Mouse (Mus musculus): ENCODE data around the gene Frrs1. TPM values are rescaled to one million over a fixed set of nuclear protein-coding genes. Genes with fewer than 3 reads are reported as not detected.

Frrs1 gene
- polyA plus RNA-seq, 2 experiments = 20.5 to 30.5 TPM

GRCm38 (mm10) chr3:116892872-116893271 lies 33.6 kb downstream of the Frrs1 start:
- H3K9ac ChIP-seq (replicated peaks) = no peak overlapping the region
- WGBS (ENCODE audit: insufficient replicate concordance) = 59% methylated on average over 9 of the region's 9 CpGs
- H3K36me3 ChIP-seq (replicated peaks; ENCODE audit: control insufficient read depth, insufficient read depth, low read depth) = peaks cover 81% of the 10 kb centered on the region
- no peak overlapping the region for H3K4me2 ChIP-seq (ENCODE audit: low read depth)
- peak in 2 of 3 experiments; percentile 12 to 14 for DNase-seq (ENCODE audit: low read depth in 3 of 3, low spot score in 3 of 3)
- H3K27ac ChIP-seq = no peak overlapping the region
- TF ChIP-seq CTCF (IDR thresholded peaks at IDR 0.05; ENCODE audit: low read depth) (no peak), EP300 (IDR thresholded peaks at IDR 0.05; ENCODE audit: low read depth) (no peak)
- no peaks in the 10 kb centered on the region for H3K27me3 ChIP-seq (ENCODE audit: control insufficient read depth, insufficient read depth, low read length)
- no peak overlapping the region for H3K4me3 ChIP-seq (ENCODE audit: insufficient read depth in 1 of 2, low read depth in 2 of 2, low read length in 2 of 2)
- no peaks in the 10 kb centered on the region for H3K4me1 ChIP-seq (replicated peaks; ENCODE audit: control insufficient read depth in 2 of 2, insufficient read depth in 2 of 2, low read length in 1 of 2)
- H3K9me3 ChIP-seq (ENCODE audit: control insufficient read depth, low read length) = no peaks in the 10 kb centered on the region
- ATAC-seq (ENCODE audit: insufficient read depth) = peak; percentile 60

- H3K9ac ChIP-seq (replicated peaks) = no peak overlapping the region
- peaks cover 59% of the 10 kb centered on the region for H3K36me3 ChIP-seq (replicated peaks; ENCODE audit: control insufficient read depth, insufficient read depth, low read depth)
- no peak for ATAC-seq (ENCODE audit: insufficient read depth)
Measured at GRCm38 (mm10) chr3:116904158-116904557, 44.9 kb downstream of the Frrs1 start.

GRCm38 (mm10) chr3:116905898-116906297 lies 46.6 kb downstream of the Frrs1 start:
- Histone ChIP-seq H3K27me3 (ENCODE audit: control insufficient read depth, insufficient read depth, low read length) (no peaks in the 10 kb centered on the region), H3K36me3 (replicated peaks; ENCODE audit: control insufficient read depth, insufficient read depth, low read depth) (peaks cover 42% of the 10 kb centered on the region), H3K27ac (no peak overlapping the region), H3K4me2 (ENCODE audit: low read depth) (no peak overlapping the region), H3K4me3 (ENCODE audit: insufficient read depth in 1 of 2, low read depth in 2 of 2, low read length in 2 of 2) (no peak overlapping the region), H3K9me3 (ENCODE audit: control insufficient read depth, low read length) (no peaks in the 10 kb centered on the region), H3K4me1 (replicated peaks; ENCODE audit: control insufficient read depth in 2 of 2, insufficient read depth in 2 of 2, low read length in 1 of 2) (no peaks in the 10 kb centered on the region), H3K9ac (replicated peaks) (no peak overlapping the region)
- WGBS (ENCODE audit: insufficient replicate concordance) = 89% methylated on average over 16 of the region's 16 CpGs
- TF ChIP-seq CTCF (IDR thresholded peaks at IDR 0.05; ENCODE audit: low read depth) (no peak), EP300 (IDR thresholded peaks at IDR 0.05; ENCODE audit: low read depth) (no peak)
- ATAC-seq (ENCODE audit: insufficient read depth) (no peak), DNase-seq (ENCODE audit: low read depth in 3 of 3, low spot score in 3 of 3) (no peak)

More at GRCm38 (mm10) chr3:116904158-116904557, 44.9 kb downstream of the Frrs1 start:
- TF ChIP-seq EP300 (IDR thresholded peaks at IDR 0.05; ENCODE audit: low read depth) (no peak), CTCF (IDR thresholded peaks at IDR 0.05; ENCODE audit: low read depth) (peak; percentile 63)
- no peak overlapping the region for H3K4me3 ChIP-seq (ENCODE audit: insufficient read depth in 1 of 2, low read depth in 2 of 2, low read length in 2 of 2)
- H3K27me3 ChIP-seq (ENCODE audit: control insufficient read depth, insufficient read depth, low read length) = no peaks in the 10 kb centered on the region
- DNase-seq (ENCODE audit: low read depth in 3 of 3, low spot score in 3 of 3) = peak in 2 of 3 experiments; percentile 4 to 14
- no peak overlapping the region for H3K27ac ChIP-seq
- no peaks in the 10 kb centered on the region for H3K4me1 ChIP-seq (replicated peaks; ENCODE audit: control insufficient read depth in 2 of 2, insufficient read depth in 2 of 2, low read length in 1 of 2)
- no peak overlapping the region for H3K4me2 ChIP-seq (ENCODE audit: low read depth)
- no peaks in the 10 kb centered on the region for H3K9me3 ChIP-seq (ENCODE audit: control insufficient read depth, low read length)
- WGBS (ENCODE audit: insufficient replicate concordance) = 50% methylated on average over 6 of the region's 6 CpGs

GRCm38 (mm10) chr3:116906596-116906995 lies 47.3 kb downstream of the Frrs1 start:
- TF ChIP-seq CTCF (IDR thresholded peaks at IDR 0.05; ENCODE audit: low read depth) (no peak), EP300 (IDR thresholded peaks at IDR 0.05; ENCODE audit: low read depth) (no peak)
- Histone ChIP-seq H3K27ac (no peak overlapping the region), H3K4me2 (ENCODE audit: low read depth) (no peak overlapping the region), H3K4me3 (ENCODE audit: insufficient read depth in 1 of 2, low read depth in 2 of 2, low read length in 2 of 2) (no peak overlapping the region), H3K4me1 (replicated peaks; ENCODE audit: control insufficient read depth in 2 of 2, insufficient read depth in 2 of 2, low read length in 1 of 2) (no peaks in the 10 kb centered on the region), H3K9ac (replicated peaks) (no peak overlapping the region), H3K9me3 (ENCODE audit: control insufficient read depth, low read length) (no peaks in the 10 kb centered on the region), H3K27me3 (ENCODE audit: control insufficient read depth, insufficient read depth, low read length) (no peaks in the 10 kb centered on the region), H3K36me3 (replicated peaks; ENCODE audit: control insufficient read depth, insufficient read depth, low read depth) (peaks cover 35% of the 10 kb centered on the region)
- DNase-seq (ENCODE audit: low read depth in 3 of 3, low spot score in 3 of 3) (no peak), ATAC-seq (ENCODE audit: insufficient read depth) (no peak)
- 90% methylated on average over 9 of the region's 9 CpGs for WGBS (ENCODE audit: insufficient replicate concordance)

- Histone ChIP-seq H3K9me3 (ENCODE audit: control insufficient read depth, low read length) (no peaks in the 10 kb centered on the region), H3K9ac (replicated peaks) (no peak overlapping the region), H3K4me2 (ENCODE audit: low read depth) (no peak overlapping the region), H3K36me3 (replicated peaks; ENCODE audit: control insufficient read depth, insufficient read depth, low read depth) (no peaks in the 10 kb centered on the region), H3K4me3 (ENCODE audit: insufficient read depth in 1 of 2, low read depth in 2 of 2, low read length in 2 of 2) (no peak overlapping the region), H3K27ac (no peak overlapping the region), H3K27me3 (ENCODE audit: control insufficient read depth, insufficient read depth, low read length) (no peaks in the 10 kb centered on the region), H3K4me1 (replicated peaks; ENCODE audit: control insufficient read depth in 2 of 2, insufficient read depth in 2 of 2, low read length in 1 of 2) (no peaks in the 10 kb centered on the region)
- DNase-seq (ENCODE audit: low read depth in 3 of 3, low spot score in 3 of 3) = no peak
- 57% methylated on average over 6 of the region's 6 CpGs for WGBS (ENCODE audit: insufficient replicate concordance)
- no peak for ATAC-seq (ENCODE audit: insufficient read depth)
- TF ChIP-seq EP300 (IDR thresholded peaks at IDR 0.05; ENCODE audit: low read depth) = no peak
- TF ChIP-seq CTCF (IDR thresholded peaks at IDR 0.05; ENCODE audit: low read depth) = no peak
Measured at GRCm38 (mm10) chr3:116914374-116914773, 55.1 kb downstream of the Frrs1 start.

All from liver, embryonic 14.5 days (tissue).